Mouse (Mus musculus) forebrain, embryonic 15.5 days (tissue): Measurements from ENCODE around the gene Gm11236. TPM values are rescaled to one million over a fixed set of nuclear protein-coding genes. Genes with fewer than 3 reads are reported as not detected.
"Not testable (repeated sequence)": the region's sequence is repeated elsewhere in the genome, so short reads cannot be mapped to it uniquely, and the experiment has no call there.

Experiments
- ATAC-seq: fragments of 200-750 bp; cut with Nextera tagmentation; replicated peaks from 2 replicates; pipeline ENCODE4 v1.8.0; 2017; ENCODE audit warnings: mild to moderate bottlenecking, moderate TSS enrichment, moderate library complexity
- H3K27ac ChIP-seq: fragments of 300-500 bp; sonication (generic); replicated peaks from 2 replicates; pipeline ENCODE4 v1.5.1; 2015; ENCODE audit warnings: mild to moderate bottlenecking, inconsistent platforms
- H3K27me3 ChIP-seq: fragments of 300-500 bp; sonication (generic); 2 replicates; pipeline ENCODE4 v1.6.1; 2015; ENCODE audit warnings: inconsistent platforms
- H3K36me3 ChIP-seq: fragments of 300-500 bp; sonication (generic); 2 replicates; pipeline ENCODE4 v1.6.1; 2015; ENCODE audit warnings: mild to moderate bottlenecking, inconsistent platforms
- H3K4me1 ChIP-seq: fragments of 300-500 bp; sonication (generic); 2 replicates; pipeline ENCODE4 v1.6.1; 2015; ENCODE audit warnings: inconsistent platforms
- H3K4me2 ChIP-seq: fragments of 300-500 bp; sonication (generic); replicated peaks from 2 replicates; pipeline ENCODE4 v1.6.1; 2015; ENCODE audit warnings: mild to moderate bottlenecking, inconsistent platforms
- H3K4me3 ChIP-seq: fragments of 300-500 bp; sonication (generic); 2 replicates; pipeline ENCODE4 v1.5.1; 2015; ENCODE audit warnings: mild to moderate bottlenecking, inconsistent platforms
- H3K9ac ChIP-seq: fragments of 300-500 bp; sonication (generic); replicated peaks from 2 replicates; pipeline ENCODE4 v1.6.1; 2015; ENCODE audit warnings: mild to moderate bottlenecking, inconsistent platforms
- H3K9me3 ChIP-seq: fragments of 300-500 bp; sonication (generic); 2 replicates; pipeline ENCODE4 v1.6.1; 2016; ENCODE audit warnings: inconsistent platforms
- WGBS: fragments of 180-500 bp; shearing (Covaris S2); methylation state at CpG from one replicate; pipeline ENCODE4 v1.1.7; 2015; ENCODE audit warnings: mixed read lengths; 5-methylcytosine and 5-hydroxymethylcytosine counted together
- polyA plus RNA-seq: library from polyadenylated mRNA; unstranded; fragments of >200 nt; fragmentation: Nextera tagmentation; extraction: Ambion mirVana; gene quantifications from 2 replicates; pipeline ENCODE4 v1.2.1, GENCODE M21; 2015

Gm11236 gene
- not detected in 2 replicates for polyA plus RNA-seq

GRCm38 (mm10) chr4:73637821-73638220 lies at the start of gene Gm11236:
TSS of gene Gm11236 (plus strand) at chr4:73638121.
- H3K36me3 ChIP-seq, H3K27me3 ChIP-seq, H3K4me3 ChIP-seq, H3K9ac ChIP-seq, H3K9me3 ChIP-seq, H3K4me2 ChIP-seq, H3K4me1 ChIP-seq, ATAC-seq, H3K27ac ChIP-seq: not testable (repeated sequence)
- no CpG with 5 or more reads among the region's 4 CpGs for WGBS

- peak; percentile 92 for ATAC-seq
- Histone ChIP-seq H3K27me3 (no peaks in the 10 kb centered on the region), H3K9ac (no peak overlapping the region), H3K4me2 (no peak overlapping the region), H3K27ac (no peak overlapping the region), H3K9me3 (no peaks in the 10 kb centered on the region), H3K36me3 (no peaks in the 10 kb centered on the region), H3K4me1 (no peaks in the 10 kb centered on the region), H3K4me3 (no peak overlapping the region)
- WGBS: 6% methylated on average over 3 of the region's 3 CpGs
Measured at GRCm38 (mm10) chr4:73599248-73599647, 38.7 kb upstream of the Gm11236 start.

GRCm38 (mm10) chr4:73607581-73607980 lies 30.3 kb upstream of the Gm11236 start, which contains the start of gene Gm11238:
TSS of gene Gm11238 (plus strand) at chr4:73607881.
- H3K9ac ChIP-seq, H3K36me3 ChIP-seq, H3K27ac ChIP-seq, H3K4me3 ChIP-seq, H3K4me2 ChIP-seq, H3K9me3 ChIP-seq, ATAC-seq, H3K27me3 ChIP-seq, H3K4me1 ChIP-seq: not testable (repeated sequence)
- no CpG with 5 or more reads among the region's 3 CpGs for WGBS

- H3K4me2 ChIP-seq, H3K27me3 ChIP-seq, H3K36me3 ChIP-seq, H3K4me1 ChIP-seq, H3K4me3 ChIP-seq, H3K27ac ChIP-seq, H3K9me3 ChIP-seq, H3K9ac ChIP-seq, ATAC-seq: not testable (repeated sequence)
- no CpG with 5 or more reads among the region's 3 CpGs for WGBS
Measured at GRCm38 (mm10) chr4:73622684-73623083, 15.2 kb upstream of the Gm11236 start, which contains the start of gene Gm11237. TSS of gene Gm11237 (plus strand) at chr4:73622984.

GRCm38 (mm10) chr4:73661864-73662263 lies 23.9 kb downstream of the Gm11236 start:
- H3K9me3 ChIP-seq, ATAC-seq, H3K4me3 ChIP-seq, H3K4me1 ChIP-seq, H3K27me3 ChIP-seq, H3K36me3 ChIP-seq, H3K9ac ChIP-seq, H3K27ac ChIP-seq, H3K4me2 ChIP-seq: not testable (repeated sequence)
- WGBS: 96% methylated on average over 4 of the region's 4 CpGs

GRCm38 (mm10) chr4:73668054-73668453 lies 30.1 kb downstream of the Gm11236 start, which contains the start of gene Gm11239:
TSS of gene Gm11239 (plus strand) at chr4:73668354.
- H3K36me3 ChIP-seq, H3K27me3 ChIP-seq, H3K9me3 ChIP-seq, H3K4me3 ChIP-seq, H3K4me1 ChIP-seq, ATAC-seq, H3K9ac ChIP-seq, H3K27ac ChIP-seq, H3K4me2 ChIP-seq: not testable (repeated sequence)
- WGBS: no CpG with 5 or more reads among the region's 4 CpGs

- ATAC-seq, H3K36me3 ChIP-seq, H3K4me3 ChIP-seq, H3K9me3 ChIP-seq, H3K4me1 ChIP-seq, H3K4me2 ChIP-seq, H3K27ac ChIP-seq, H3K27me3 ChIP-seq, H3K9ac ChIP-seq: not testable (repeated sequence)
- 82% methylated on average over 2 of the region's 4 CpGs for WGBS
Measured at GRCm38 (mm10) chr4:73683216-73683615, 45.3 kb downstream of the Gm11236 start, which contains the start of gene Gm428. TSS of gene Gm428 (plus strand) at chr4:73683516.

Other genes starting within 250 kb of the Gm11236 start
- not detected in 2 replicates for gene Gm11487, start 233.0 kb upstream of the Gm11236 start, polyA plus RNA-seq
- not detected in 2 replicates for gene Gm11238, start 30.2 kb upstream of the Gm11236 start, polyA plus RNA-seq
- gene Gm11237, start 15.1 kb upstream of the Gm11236 start, polyA plus RNA-seq: not detected in 2 replicates
- not detected in 2 replicates for gene Gm11239, start 30.2 kb downstream of the Gm11236 start, polyA plus RNA-seq
- gene Gm428, start 45.4 kb downstream of the Gm11236 start, polyA plus RNA-seq: not detected in 2 replicates
- 0.06 and 0.34 TPM in 2 replicates for gene Rasef, start 152.9 kb downstream of the Gm11236 start, polyA plus RNA-seq
- gene Gm11758, start 238.1 kb downstream of the Gm11236 start, polyA plus RNA-seq: not detected in 2 replicates